Mouse (Mus musculus): ENCODE data around the gene Cyp26c1. TPM values are rescaled to one million over a fixed set of nuclear protein-coding genes. Genes with fewer than 3 reads are reported as not detected.

Cyp26c1 gene
- polyA plus RNA-seq, 1 experiment from 2014 or later: not detected

DNA sequence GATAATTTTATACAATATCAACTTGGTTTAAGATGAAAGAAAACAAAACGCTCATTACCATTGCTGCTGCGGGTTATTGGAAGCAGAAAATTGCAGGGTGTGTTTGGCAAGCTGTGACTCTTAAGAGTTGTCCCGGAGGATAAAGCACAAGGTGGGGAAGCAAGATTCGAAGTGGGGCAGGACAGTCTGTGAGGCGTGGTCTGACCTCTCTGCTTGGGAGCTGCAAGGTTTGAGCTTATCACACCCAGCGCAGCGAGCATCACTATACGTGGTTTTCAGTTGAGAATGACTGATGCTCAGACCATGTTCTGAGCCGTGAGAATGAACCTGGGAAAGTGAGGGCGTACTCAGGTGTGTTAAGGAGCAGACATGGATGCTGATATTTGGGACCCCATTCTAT lies 29.3 kb downstream of the Cyp26c1 start:
- Histone ChIP-seq H3K27me3 (ENCODE audit: control insufficient read depth, insufficient read depth, low read depth, low read length) (no peaks in the 10 kb centered on the region; the same call in 1 of the 2 replicates), H3K4me1 (ENCODE audit: control insufficient read depth, insufficient read depth, low read length) (no peaks in the 10 kb centered on the region), H3K36me3 (ENCODE audit: control insufficient read depth, insufficient read depth, low read length) (no peaks in the 10 kb centered on the region), H3K9ac (ENCODE audit: low read depth, low read length) (no peak overlapping the region), H3K4me2 (ENCODE audit: low read length) (no peak overlapping the region), H3K9me3 (replicated peaks; ENCODE audit: control insufficient read depth, low read length, poor library complexity, severe bottlenecking) (no peaks in the 10 kb centered on the region), H3K4me3 (ENCODE audit: low read depth, low read length) (no peak overlapping the region), H3K27ac (ENCODE audit: low read length) (no peak overlapping the region)
- 78% methylated on average over 10 of the region's 10 CpGs for WGBS
- no peak for ATAC-seq

DNA sequence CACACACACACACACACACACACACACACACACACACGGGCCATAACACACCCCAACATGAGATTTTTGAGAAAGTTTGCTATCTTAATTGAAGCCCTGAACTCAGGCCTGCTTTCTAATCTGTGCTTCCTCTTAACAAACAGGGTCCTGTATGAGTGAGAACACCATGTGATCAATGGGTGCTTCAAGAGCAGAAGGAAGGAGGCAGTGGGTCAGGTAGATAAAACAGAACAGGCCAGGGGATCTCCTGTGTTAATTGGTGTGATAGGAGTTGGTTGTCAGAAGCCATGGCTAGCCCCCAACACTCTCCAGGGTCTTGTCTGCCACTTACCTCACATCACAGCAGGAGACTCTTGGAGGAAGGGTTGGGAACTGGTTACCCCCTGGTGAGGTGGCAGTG lies 30.6 kb downstream of the Cyp26c1 start:
- H3K4me1 ChIP-seq (ENCODE audit: control insufficient read depth, insufficient read depth, low read length): no peaks in the 10 kb centered on the region
- H3K36me3 ChIP-seq (ENCODE audit: control insufficient read depth, insufficient read depth, low read length): no peaks in the 10 kb centered on the region
- H3K4me2 ChIP-seq (ENCODE audit: low read length): no peak overlapping the region
- H3K27ac ChIP-seq (ENCODE audit: low read length): no peak overlapping the region
- WGBS: 91% methylated on average over 1 of the region's 1 CpGs
- no peaks in the 10 kb centered on the region for H3K9me3 ChIP-seq (replicated peaks; ENCODE audit: control insufficient read depth, low read length, poor library complexity, severe bottlenecking)
- ATAC-seq: no peak
- no peak overlapping the region for H3K9ac ChIP-seq (ENCODE audit: low read depth, low read length)
- H3K27me3 ChIP-seq (ENCODE audit: control insufficient read depth, insufficient read depth, low read depth, low read length): no peaks in the 10 kb centered on the region; the same call in 1 of the 2 replicates
- no peak overlapping the region for H3K4me3 ChIP-seq (ENCODE audit: low read depth, low read length)

GRCm38 (mm10) chr19:37716524-37717175 lies 31.3 kb downstream of the Cyp26c1 start:
- 87% methylated on average over 12 of the region's 12 CpGs for WGBS
- ATAC-seq: no peak
- H3K4me3 ChIP-seq (ENCODE audit: low read depth, low read length): no peak overlapping the region
- no peaks in the 10 kb centered on the region for H3K36me3 ChIP-seq (ENCODE audit: control insufficient read depth, insufficient read depth, low read length)
- H3K9ac ChIP-seq (ENCODE audit: low read depth, low read length): no peak overlapping the region
- no peaks in the 10 kb centered on the region for H3K4me1 ChIP-seq (ENCODE audit: control insufficient read depth, insufficient read depth, low read length)
- H3K9me3 ChIP-seq (replicated peaks; ENCODE audit: control insufficient read depth, low read length, poor library complexity, severe bottlenecking): no peaks in the 10 kb centered on the region
- no peak overlapping the region for H3K4me2 ChIP-seq (ENCODE audit: low read length)
- no peaks in the 10 kb centered on the region; the same call in 1 of the 2 replicates for H3K27me3 ChIP-seq (ENCODE audit: control insufficient read depth, insufficient read depth, low read depth, low read length)
- no peak overlapping the region for H3K27ac ChIP-seq (ENCODE audit: low read length)

DNA sequence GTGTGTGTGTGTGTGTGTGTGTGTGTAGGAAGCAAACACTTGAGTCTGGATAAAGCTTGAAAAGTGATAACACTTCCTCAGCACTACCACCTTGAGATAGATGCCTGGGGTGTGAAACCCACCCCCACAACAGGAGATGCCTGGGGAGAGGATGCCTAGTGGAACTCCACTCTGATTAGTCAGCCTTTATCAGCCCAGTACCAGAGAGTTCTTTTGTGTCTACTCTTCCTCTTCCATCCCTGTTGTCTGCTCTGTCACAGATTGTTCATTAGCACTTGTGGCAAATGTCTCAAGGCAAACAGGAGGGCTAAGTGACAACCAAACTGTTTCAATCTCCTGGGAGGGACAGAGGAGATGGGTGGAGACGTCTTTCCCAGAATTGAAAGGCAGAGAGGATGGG lies 33.8 kb downstream of the Cyp26c1 start:
- Histone ChIP-seq H3K4me1 (ENCODE audit: control insufficient read depth, insufficient read depth, low read length) (no peaks in the 10 kb centered on the region), H3K4me2 (ENCODE audit: low read length) (no peak overlapping the region), H3K4me3 (ENCODE audit: low read depth, low read length) (no peak overlapping the region), H3K9ac (ENCODE audit: low read depth, low read length) (no peak overlapping the region), H3K9me3 (replicated peaks; ENCODE audit: control insufficient read depth, low read length, poor library complexity, severe bottlenecking) (no peaks in the 10 kb centered on the region), H3K36me3 (ENCODE audit: control insufficient read depth, insufficient read depth, low read length) (no peaks in the 10 kb centered on the region), H3K27me3 (ENCODE audit: control insufficient read depth, insufficient read depth, low read depth, low read length) (no peaks in the 10 kb centered on the region; the same call in 1 of the 2 replicates), H3K27ac (ENCODE audit: low read length) (no peak overlapping the region)
- no peak for ATAC-seq
- WGBS: 67% methylated on average over 1 of the region's 1 CpGs

DNA sequence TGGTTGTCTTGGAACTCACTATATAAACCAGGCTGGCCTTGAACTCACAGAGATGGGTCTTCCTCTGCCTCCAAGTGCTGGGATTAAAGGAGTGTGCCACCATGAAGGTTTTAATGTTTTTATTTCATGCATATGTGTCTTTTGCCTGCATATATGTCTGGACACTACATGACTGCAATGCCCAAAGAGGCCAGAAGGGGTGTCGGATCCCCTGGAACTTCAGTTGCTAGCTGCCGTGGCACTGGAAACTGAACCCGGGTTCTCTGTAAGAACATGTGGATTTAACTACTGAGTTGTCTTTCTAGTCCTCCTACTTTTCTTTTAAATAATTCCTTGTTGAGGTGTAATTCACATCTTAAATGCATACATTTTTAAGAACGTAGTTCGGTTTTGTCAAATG lies 39.2 kb downstream of the Cyp26c1 start:
- 96% methylated on average over 5 of the region's 5 CpGs for WGBS
- H3K4me2 ChIP-seq (ENCODE audit: low read length): no peak overlapping the region
- no peaks in the 10 kb centered on the region for H3K27me3 ChIP-seq (ENCODE audit: control insufficient read depth, insufficient read depth, low read depth, low read length)
- H3K4me3 ChIP-seq (ENCODE audit: low read depth, low read length): no peak overlapping the region
- ATAC-seq: no peak
- 0 out of 2 replicates have a peak, but pooled peaks cover 2% of the 10 kb centered on the region for H3K9me3 ChIP-seq (replicated peaks; ENCODE audit: control insufficient read depth, low read length, poor library complexity, severe bottlenecking)
- no peaks in the 10 kb centered on the region for H3K36me3 ChIP-seq (ENCODE audit: control insufficient read depth, insufficient read depth, low read length)
- no peak overlapping the region for H3K9ac ChIP-seq (ENCODE audit: low read depth, low read length)
- H3K27ac ChIP-seq (ENCODE audit: low read length): no peak overlapping the region
- H3K4me1 ChIP-seq (ENCODE audit: control insufficient read depth, insufficient read depth, low read length): no peaks in the 10 kb centered on the region

DNA sequence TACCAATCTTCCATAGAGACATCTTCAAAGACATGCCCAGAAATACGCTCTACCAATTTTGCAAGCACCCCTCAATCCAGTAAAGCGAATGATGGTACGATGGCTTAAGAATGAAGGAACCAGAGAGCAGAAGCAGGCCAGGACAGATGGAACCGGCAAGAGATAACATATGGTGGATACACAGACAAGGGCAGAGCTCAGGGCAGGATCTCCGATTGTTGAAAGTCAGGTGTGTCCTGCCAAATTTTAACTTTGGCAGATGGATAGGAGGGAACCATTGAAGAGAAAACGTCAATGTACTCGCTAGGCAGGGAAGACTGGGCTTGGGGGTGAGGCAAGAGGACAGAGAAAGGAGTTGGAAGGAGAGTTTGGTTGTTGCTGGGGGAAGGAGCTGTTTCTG lies 41.2 kb downstream of the Cyp26c1 start:
- Histone ChIP-seq H3K27me3 (ENCODE audit: control insufficient read depth, insufficient read depth, low read depth, low read length) (no peaks in the 10 kb centered on the region), H3K27ac (ENCODE audit: low read length) (no peak overlapping the region)
- 94% methylated on average over 7 of the region's 7 CpGs for WGBS

DNA sequence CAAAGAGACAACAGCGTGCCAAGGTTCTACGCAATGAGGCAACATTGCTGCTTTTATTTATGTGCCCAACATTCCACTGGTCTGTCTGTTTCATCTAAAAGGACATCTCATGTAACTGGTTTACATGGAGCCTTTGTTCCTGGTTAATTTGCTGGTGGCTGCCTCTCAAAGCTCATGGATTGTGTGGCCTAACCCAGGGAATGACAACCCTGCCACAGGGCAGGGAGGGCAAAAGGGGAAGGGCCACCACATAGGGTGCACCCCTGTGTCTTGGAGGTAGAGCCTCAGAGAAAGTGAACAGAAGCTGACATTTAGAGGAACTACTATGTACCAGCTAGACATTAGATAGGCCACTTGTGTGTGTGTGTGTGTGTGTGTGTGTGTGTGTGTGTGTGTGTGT lies 42.0 kb downstream of the Cyp26c1 start:
- no peak overlapping the region for H3K9ac ChIP-seq (ENCODE audit: low read depth, low read length)
- H3K27ac ChIP-seq (ENCODE audit: low read length): no peak overlapping the region
- no peak overlapping the region for H3K4me3 ChIP-seq (ENCODE audit: low read depth, low read length)
- WGBS: 98% methylated on average over 2 of the region's 2 CpGs
- no peaks in the 10 kb centered on the region for H3K27me3 ChIP-seq (ENCODE audit: control insufficient read depth, insufficient read depth, low read depth, low read length)
- 0 out of 2 replicates have a peak, but pooled peaks cover 2% of the 10 kb centered on the region for H3K9me3 ChIP-seq (replicated peaks; ENCODE audit: control insufficient read depth, low read length, poor library complexity, severe bottlenecking)
- H3K4me1 ChIP-seq (ENCODE audit: control insufficient read depth, insufficient read depth, low read length): no peaks in the 10 kb centered on the region
- no peak for ATAC-seq
- no peaks in the 10 kb centered on the region for H3K36me3 ChIP-seq (ENCODE audit: control insufficient read depth, insufficient read depth, low read length)
- no peak overlapping the region for H3K4me2 ChIP-seq (ENCODE audit: low read length)

More for the DNA sequence above, 41.2 kb downstream of the Cyp26c1 start:
- ATAC-seq: no peak
- 0 out of 2 replicates have a peak, but pooled peaks cover 2% of the 10 kb centered on the region for H3K9me3 ChIP-seq (replicated peaks; ENCODE audit: control insufficient read depth, low read length, poor library complexity, severe bottlenecking)
- H3K4me3 ChIP-seq (ENCODE audit: low read depth, low read length): no peak overlapping the region
- no peak overlapping the region for H3K4me2 ChIP-seq (ENCODE audit: low read length)
- H3K4me1 ChIP-seq (ENCODE audit: control insufficient read depth, insufficient read depth, low read length): no peaks in the 10 kb centered on the region
- H3K9ac ChIP-seq (ENCODE audit: low read depth, low read length): no peak overlapping the region
- no peaks in the 10 kb centered on the region for H3K36me3 ChIP-seq (ENCODE audit: control insufficient read depth, insufficient read depth, low read length)

DNA sequence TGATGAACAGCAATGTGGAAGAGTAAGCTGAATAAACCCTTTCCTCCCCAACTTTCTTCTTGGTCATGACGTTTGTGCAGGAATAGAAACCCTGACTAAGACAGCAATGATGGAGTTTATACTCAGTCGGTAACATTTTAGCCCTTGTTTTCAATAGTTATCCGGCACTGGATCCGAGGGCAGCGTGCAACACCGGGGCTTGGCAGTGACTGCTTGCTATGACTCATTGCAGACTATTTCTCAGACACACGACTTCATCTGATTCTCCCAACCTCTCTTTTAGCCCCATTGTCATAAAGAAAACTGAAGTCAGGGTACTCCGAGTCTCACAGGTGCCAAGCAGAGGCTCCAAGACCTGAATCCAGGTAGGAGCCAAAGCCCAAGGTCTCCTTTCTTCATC lies 50.0 kb downstream of the Cyp26c1 start:
- Histone ChIP-seq H3K9ac (ENCODE audit: low read depth, low read length) (no peak overlapping the region), H3K4me2 (ENCODE audit: low read length) (no peak overlapping the region), H3K27me3 (ENCODE audit: control insufficient read depth, insufficient read depth, low read depth, low read length) (no peaks in the 10 kb centered on the region), H3K36me3 (ENCODE audit: control insufficient read depth, insufficient read depth, low read length) (no peaks in the 10 kb centered on the region), H3K9me3 (replicated peaks; ENCODE audit: control insufficient read depth, low read length, poor library complexity, severe bottlenecking) (no peaks in the 10 kb centered on the region), H3K27ac (ENCODE audit: low read length) (no peak overlapping the region), H3K4me1 (ENCODE audit: control insufficient read depth, insufficient read depth, low read length) (no peaks in the 10 kb centered on the region), H3K4me3 (ENCODE audit: low read depth, low read length) (no peak overlapping the region)
- ATAC-seq: no peak
- WGBS: 89% methylated on average over 8 of the region's 8 CpGs

DNA sequence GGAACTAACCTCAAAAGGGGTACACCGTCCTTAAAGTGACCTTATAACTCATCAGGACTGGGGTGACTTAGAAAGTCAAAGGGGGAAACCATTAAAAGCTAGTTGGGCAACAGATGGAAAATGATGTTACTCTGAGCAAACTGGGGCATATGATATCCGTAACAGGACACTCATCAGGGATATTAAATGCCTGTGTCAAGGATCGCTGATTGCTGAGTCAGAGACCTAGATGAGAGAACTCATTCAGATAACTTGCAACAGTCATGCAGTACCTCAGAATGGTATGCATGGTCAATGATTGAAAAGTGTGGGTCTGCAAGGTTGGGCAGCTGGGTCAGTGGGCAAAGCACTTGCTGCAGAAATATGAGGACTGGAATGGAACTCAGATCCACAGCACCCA lies 53.2 kb downstream of the Cyp26c1 start:
- H3K27ac ChIP-seq (ENCODE audit: low read length): no peak overlapping the region
- H3K4me3 ChIP-seq (ENCODE audit: low read depth, low read length): no peak overlapping the region
- no peak overlapping the region for H3K9ac ChIP-seq (ENCODE audit: low read depth, low read length)
- no peak overlapping the region for H3K4me2 ChIP-seq (ENCODE audit: low read length)
- no peaks in the 10 kb centered on the region for H3K27me3 ChIP-seq (ENCODE audit: control insufficient read depth, insufficient read depth, low read depth, low read length)
- H3K4me1 ChIP-seq (ENCODE audit: control insufficient read depth, insufficient read depth, low read length): no peaks in the 10 kb centered on the region
- H3K36me3 ChIP-seq (ENCODE audit: control insufficient read depth, insufficient read depth, low read length): no peaks in the 10 kb centered on the region
- WGBS: 93% methylated on average over 3 of the region's 3 CpGs
- no peaks in the 10 kb centered on the region for H3K9me3 ChIP-seq (replicated peaks; ENCODE audit: control insufficient read depth, low read length, poor library complexity, severe bottlenecking)
- ATAC-seq: no peak

Data from midbrain, embryonic 16.5 days (tissue).